Mouse (Mus musculus) liver (tissue): Measurements from ENCODE around the gene Tspan2.

Source experiments
- DNase-seq: peaks from one replicate; pipeline ENCODE4 v3.0.0-alpha.2; 2020; ENCODE audit warnings: mixed read lengths

The Tspan2 gene

GRCm38 (mm10) chr3:102735031-102735558 lies 766 bp downstream of the Tspan2 start:
- DNase-seq = peak; percentile 23

GRCm38 (mm10) chr3:102735638-102736037 lies 1.3 kb downstream of the Tspan2 start:
- no peak for DNase-seq

GRCm38 (mm10) chr3:102736436-102736835 lies 2.1 kb downstream of the Tspan2 start:
- DNase-seq = no peak

GRCm38 (mm10) chr3:102737106-102737505 lies 2.8 kb downstream of the Tspan2 start:
- no peak for DNase-seq

GRCm38 (mm10) chr3:102738161-102738901 lies 4.0 kb downstream of the Tspan2 start:
- DNase-seq = peak; percentile 42

GRCm38 (mm10) chr3:102738926-102739325 lies 4.6 kb downstream of the Tspan2 start:
- DNase-seq = no peak

GRCm38 (mm10) chr3:102742725-102743124 lies 8.4 kb downstream of the Tspan2 start:
- DNase-seq = no peak

- no peak for DNase-seq
Measured at GRCm38 (mm10) chr3:102743202-102743601, 8.9 kb downstream of the Tspan2 start.

- DNase-seq = no peak
Measured at GRCm38 (mm10) chr3:102743781-102744471, 9.6 kb downstream of the Tspan2 start.

GRCm38 (mm10) chr3:102744657-102745056 lies 10.3 kb downstream of the Tspan2 start:
- DNase-seq = no peak

- no peak for DNase-seq
Measured at GRCm38 (mm10) chr3:102746174-102746573, 11.8 kb downstream of the Tspan2 start.

- no peak for DNase-seq
Measured at GRCm38 (mm10) chr3:102748038-102748437, 13.7 kb downstream of the Tspan2 start.

- no peak for DNase-seq
Measured at GRCm38 (mm10) chr3:102748686-102749085, 14.4 kb downstream of the Tspan2 start.

GRCm38 (mm10) chr3:102751136-102751535 lies 16.8 kb downstream of the Tspan2 start:
- no peak for DNase-seq

- no peak for DNase-seq
Measured at GRCm38 (mm10) chr3:102751536-102751935, 17.2 kb downstream of the Tspan2 start.

- no peak for DNase-seq
Measured at GRCm38 (mm10) chr3:102752053-102752452, 17.7 kb downstream of the Tspan2 start.

GRCm38 (mm10) chr3:102752457-102752856 lies 18.1 kb downstream of the Tspan2 start:
- DNase-seq = no peak

GRCm38 (mm10) chr3:102755801-102756200 lies 21.5 kb downstream of the Tspan2 start:
- DNase-seq = no peak

GRCm38 (mm10) chr3:102757019-102757418 lies 22.7 kb downstream of the Tspan2 start:
- no peak for DNase-seq

GRCm38 (mm10) chr3:102760236-102760635 lies 25.9 kb downstream of the Tspan2 start:
- DNase-seq = no peak

- no peak for DNase-seq
Measured at GRCm38 (mm10) chr3:102762388-102762787, 28.1 kb downstream of the Tspan2 start.

GRCm38 (mm10) chr3:102763713-102764400 lies 29.5 kb downstream of the Tspan2 start:
- DNase-seq = no peak

GRCm38 (mm10) chr3:102764850-102765249 lies 30.5 kb downstream of the Tspan2 start:
- no peak for DNase-seq
